8 mouse cellular contexts compared by ENCODE assay signal in the genomic region with DNA sequence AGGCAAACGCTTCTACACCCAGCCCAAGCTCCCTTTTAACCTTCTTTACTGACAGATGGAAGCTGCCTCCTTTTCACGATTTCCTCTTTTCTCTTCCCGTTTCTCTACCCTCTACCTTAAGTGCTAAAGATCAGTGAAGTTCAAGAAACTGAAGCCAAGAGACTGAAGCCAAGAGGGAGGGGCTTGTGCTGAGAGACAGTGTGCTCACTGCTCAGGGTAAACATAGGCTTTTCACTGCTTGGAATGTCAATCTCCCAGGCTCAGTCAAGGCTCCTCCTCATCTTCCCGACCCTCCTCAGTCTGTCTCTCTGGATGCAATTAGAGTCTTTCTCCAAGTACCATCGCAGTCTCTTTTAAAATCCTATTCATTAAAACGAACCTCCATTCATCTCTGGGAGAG. TPM values are rescaled to one million over a fixed set of nuclear protein-coding genes. Genes with fewer than 3 reads are reported as not detected.
DNase-seq lines count a peak whose midpoint lies in the region; ATAC-seq lines count a peak whose summit lies in the region.

No protein-coding gene starts in this region.

- H3K4me1 ChIP-seq in neural tube, embryonic 12.5 days = no peaks in the 10 kb centered on the region
- no peaks in the 10 kb centered on the region for H3K4me1 ChIP-seq in liver, embryonic 16.5 days (ENCODE audit: control insufficient read depth, low read depth, low read length)

- intact Hi-C loops in heart, postnatal 14 days (cut with DNase I) = no loop called here

- no peak for DNase-seq in neural tube, embryonic 10.5 days (ENCODE audit: extremely low spot score, low spot score)
- DNase-seq in yolk sac, embryonic 10.5 days (ENCODE audit: low spot score) = peak; percentile 39
- DNase-seq in gastrocnemius, postnatal 4 days (ENCODE audit: low spot score in 2 of 2) = no peak
- no peak for DNase-seq in adrenal gland, adult (ENCODE audit: inconsistent age in 2 of 2, low spot score in 1 of 2)
- no peak for DNase-seq in heart, postnatal 14 days

- WGBS in neural tube, embryonic 12.5 days = 5% methylated on average over 6 of the region's 6 CpGs
- WGBS in liver, embryonic 16.5 days (ENCODE audit: insufficient replicate concordance) = 5% methylated on average over 6 of the region's 6 CpGs

- no peak overlapping the region for H3K4me3 ChIP-seq in neural tube, embryonic 12.5 days
- no peak overlapping the region for H3K4me3 ChIP-seq in liver, embryonic 16.5 days (ENCODE audit: low read depth, low read length)

- no peaks in the 10 kb centered on the region for H3K27me3 ChIP-seq in neural tube, embryonic 12.5 days (replicated peaks)
- H3K27me3 ChIP-seq in liver, embryonic 16.5 days (ENCODE audit: control insufficient read depth, insufficient read depth, low read depth, low read length) = no peaks in the 10 kb centered on the region

- H3K27ac ChIP-seq in neural tube, embryonic 12.5 days = no peak overlapping the region
- no peak overlapping the region for H3K27ac ChIP-seq in liver, embryonic 16.5 days (ENCODE audit: low read length)

- H3K9ac ChIP-seq in neural tube, embryonic 12.5 days = no peak overlapping the region
- no peak overlapping the region for H3K9ac ChIP-seq in liver, embryonic 16.5 days (ENCODE audit: low read depth, low read length)

- no peak for ATAC-seq in neural tube, embryonic 12.5 days (ENCODE audit: low FRiP score, low read depth)
- peak; percentile 96 for ATAC-seq in granulocyte monocyte progenitor cell, adult 5-6 weeks (replicated peaks; ENCODE audit: poor library complexity, severe bottlenecking)
- ATAC-seq in liver, embryonic 16.5 days (ENCODE audit: low read depth) = no peak

- no peaks in the 10 kb centered on the region for H3K9me3 ChIP-seq in neural tube, embryonic 12.5 days
- H3K9me3 ChIP-seq in liver, embryonic 16.5 days (replicated peaks; ENCODE audit: control insufficient read depth, low read length) = no peaks in the 10 kb centered on the region

- 0 out of 2 replicates have a peak overlapping the region, but pooled peaks have one; percentile 16 for H3K4me2 ChIP-seq in neural tube, embryonic 12.5 days (replicated peaks)
- H3K4me2 ChIP-seq in liver, embryonic 16.5 days (ENCODE audit: low read depth, low read length) = peak overlapping the region; percentile 39

- H3K36me3 ChIP-seq in neural tube, embryonic 12.5 days = no peaks in the 10 kb centered on the region
- H3K36me3 ChIP-seq in liver, embryonic 16.5 days (ENCODE audit: control insufficient read depth, insufficient read depth) = no peaks in the 10 kb centered on the region

RNA-seq across cellular contexts. Expression of gene Wif1, which starts 55.6 kb away (rescaled TPM):
- polyA plus RNA-seq in neural tube, embryonic 12.5 days (2016; fragmentation: Nextera tagmentation; extraction: Ambion mirVana) = 7.8 and 8.0 TPM in 2 replicates
- total RNA-seq in granulocyte monocyte progenitor cell, adult 5-6 weeks (2014; fragmentation: Nextera tagmentation) = 0.83 TPM in 1 of 2 replicates, not detected in the other
- total RNA-seq in granulocyte monocyte progenitor cell, adult 5-6 weeks (2017) = not detected in 2 replicates
- polyA plus RNA-seq in liver, embryonic 16.5 days (2015; fragmentation: Nextera tagmentation; extraction: Ambion mirVana) = 1.0 TPM in 2 replicates
- 10 to 100 TPM; 11.3 to 18.3 TPM for total RNA-seq in gastrocnemius, postnatal 4 days (2021)
- total RNA-seq in heart, postnatal 14 days (2021) = 1 to 10 TPM; 1.9 to 2.1 TPM

Comparison
In these comparisons a context has a peak if more than half of its experiments do, and no peak if none do; other contexts are left out.
1. RNA of gene Wif1, which starts 55.6 kb away (total RNA-seq): 11.3 to 18.3 TPM in gastrocnemius, postnatal 4 days; 1.9 to 2.1 TPM in heart, postnatal 14 days and 0.83 TPM in granulocyte monocyte progenitor cell, adult 5-6 weeks; every median in the first group is over 4 times any median in the second.